Mouse (Mus musculus) liver, adult (tissue): ENCODE measurements around the gene Eef1a2.

Experiments used
- GATA4 ChIP-seq: IDR thresholded peaks from 2 replicates; pipeline ENCODE4 v1.6.1; 2014; ENCODE audit warnings: mild to moderate bottlenecking, low read length; ENCODE audit not compliant: insufficient replicate concordance

Eef1a2 gene

DNA sequence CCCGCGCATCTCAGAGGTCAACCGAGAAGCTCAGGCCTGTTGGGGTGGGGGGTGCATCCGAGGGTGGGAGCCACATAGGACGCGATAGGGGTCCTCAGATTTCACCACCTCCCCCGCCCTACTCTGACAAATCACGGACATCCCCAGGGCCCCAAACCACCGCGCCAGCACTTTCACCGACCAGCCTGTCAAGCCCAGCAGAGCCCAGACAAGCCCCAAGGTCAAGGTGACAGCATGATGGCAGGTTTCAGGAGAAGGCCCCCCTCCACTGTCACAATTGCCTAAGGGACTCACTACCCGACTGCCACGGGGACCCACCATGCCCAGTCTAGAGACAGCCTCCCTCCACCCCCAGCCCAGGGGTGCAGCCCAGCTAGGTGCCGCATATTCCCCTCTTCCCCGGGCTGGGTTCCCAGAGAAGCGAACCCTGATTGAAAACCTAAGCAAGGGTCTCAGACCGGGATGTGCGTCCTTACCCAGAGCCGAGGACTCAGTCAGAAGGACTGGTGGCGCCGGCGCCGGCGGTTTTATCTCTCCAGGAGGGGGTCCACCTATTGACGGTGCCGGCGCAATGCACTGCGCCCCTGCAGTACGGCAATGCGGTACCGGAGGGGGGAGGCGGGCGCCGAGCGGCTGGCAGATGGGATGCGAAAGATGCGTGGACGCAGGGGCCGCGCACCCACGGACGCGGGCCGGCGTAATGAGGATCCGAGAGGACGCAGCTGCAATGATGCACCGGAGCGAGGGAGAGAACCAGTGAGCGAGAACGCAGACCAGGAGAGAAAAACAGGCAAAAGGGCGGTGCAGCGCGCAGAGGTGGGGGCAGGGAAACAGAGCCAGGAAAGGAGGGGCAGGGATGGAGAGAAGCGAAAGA lies at the start of gene Eef1a2:
TSS of gene Eef1a2 (minus strand) at position 767 of the 874 bp plus-strand sequence.
- TF ChIP-seq GATA4: no peak

DNA sequence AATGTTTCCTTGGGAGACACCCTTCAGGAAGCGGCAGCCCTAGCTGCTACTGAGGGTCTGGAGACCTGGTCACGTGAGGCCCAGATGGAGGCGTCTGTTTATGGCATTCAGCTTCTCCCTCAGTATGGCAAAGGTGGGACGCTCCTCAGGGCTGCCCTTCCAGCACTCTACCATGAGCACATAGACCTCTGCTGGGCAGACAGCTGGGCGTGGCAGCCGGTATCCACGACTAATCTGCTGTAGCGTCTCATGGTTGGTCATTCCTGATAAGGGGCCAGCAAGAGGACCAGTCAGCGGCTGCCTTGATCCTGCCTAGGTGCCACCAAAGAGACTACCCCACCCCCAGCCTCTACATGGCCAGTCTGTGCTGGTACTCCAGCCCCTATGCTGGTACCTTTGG lies 49.3 kb upstream of the Eef1a2 start:
- no peak for TF ChIP-seq GATA4

DNA sequence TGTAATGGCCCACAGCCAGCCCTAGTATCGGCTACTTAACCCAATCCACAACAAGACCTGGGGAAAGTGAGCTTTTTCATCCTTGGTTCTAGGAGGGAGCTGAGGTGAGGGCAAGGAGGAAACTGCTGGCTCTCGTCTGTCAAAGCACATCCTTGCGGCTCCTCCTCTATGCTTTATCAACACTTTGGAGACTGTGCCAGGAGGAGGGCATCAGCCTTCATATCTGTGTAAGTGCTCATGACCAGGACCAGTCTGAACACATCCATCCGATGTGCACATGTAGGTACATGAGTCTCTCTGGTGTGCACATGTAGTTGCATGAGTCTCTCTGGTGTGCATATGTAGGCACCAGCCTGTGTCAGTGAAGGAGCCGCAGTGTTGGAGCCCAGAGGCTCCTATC lies 48.9 kb upstream of the Eef1a2 start:
- TF ChIP-seq GATA4: no peak

DNA sequence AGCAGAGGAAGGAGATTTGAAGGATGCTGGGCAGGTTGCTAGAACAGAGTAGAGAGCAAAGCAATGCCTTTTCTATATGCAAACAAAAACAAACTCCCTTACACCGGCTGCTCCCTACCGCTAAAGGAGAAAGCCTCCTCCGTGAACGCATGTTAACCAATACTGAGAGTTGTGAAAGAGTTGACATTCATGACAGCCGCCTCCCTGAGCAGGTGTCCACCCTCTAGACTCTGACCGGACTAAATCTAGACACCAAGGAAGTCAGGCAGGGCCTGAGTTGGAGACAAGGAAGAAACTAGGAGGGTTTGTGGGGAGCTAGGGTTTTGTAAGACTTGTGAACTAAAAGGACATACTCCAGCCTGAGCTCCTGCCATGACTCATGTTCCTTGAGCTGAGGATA lies 46.1 kb upstream of the Eef1a2 start:
- no peak for TF ChIP-seq GATA4

DNA sequence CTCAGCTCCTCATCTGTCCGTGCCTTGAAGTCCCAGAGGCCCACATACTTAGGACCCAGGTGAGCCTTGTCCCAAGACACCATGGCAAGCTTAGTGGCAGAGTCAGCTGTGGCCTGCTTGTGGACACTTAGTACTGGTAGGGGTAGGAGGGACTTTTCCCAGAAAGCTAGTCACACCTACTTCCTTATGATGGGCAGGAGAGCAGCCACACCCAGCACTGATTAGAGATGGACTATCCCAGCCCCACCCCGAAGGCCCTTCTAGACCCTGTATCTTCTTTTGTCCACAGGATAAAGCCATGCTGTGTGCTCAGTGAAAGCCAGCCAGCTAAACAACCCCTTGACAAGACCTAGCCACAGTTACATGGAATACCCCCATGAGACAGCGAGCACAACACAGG lies 45.6 kb upstream of the Eef1a2 start, which contains the start of gene Ptk6:
TSS of gene Ptk6 (minus strand) at position 368 of the 400 bp plus-strand sequence.
- TF ChIP-seq GATA4: no peak

DNA sequence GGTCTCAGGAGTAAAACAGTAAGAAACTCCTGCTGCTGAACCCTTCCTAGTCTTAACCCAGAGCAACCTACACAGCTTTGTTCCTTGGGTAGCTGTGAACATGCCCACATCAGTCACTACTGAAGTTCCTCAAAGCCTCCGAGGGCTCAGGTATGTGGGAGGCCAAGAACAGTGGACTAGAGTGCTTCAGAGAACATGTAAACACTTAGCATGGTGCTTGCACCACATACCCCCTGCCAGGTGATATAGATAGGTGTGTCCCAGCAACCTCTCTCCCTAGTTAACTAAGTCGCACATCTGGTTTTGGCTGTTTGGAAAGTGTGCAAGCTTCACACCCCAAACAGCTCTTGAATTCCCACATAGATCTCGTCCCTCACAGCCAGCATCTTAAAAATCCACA lies 44.8 kb upstream of the Eef1a2 start:
- no peak for TF ChIP-seq GATA4

DNA sequence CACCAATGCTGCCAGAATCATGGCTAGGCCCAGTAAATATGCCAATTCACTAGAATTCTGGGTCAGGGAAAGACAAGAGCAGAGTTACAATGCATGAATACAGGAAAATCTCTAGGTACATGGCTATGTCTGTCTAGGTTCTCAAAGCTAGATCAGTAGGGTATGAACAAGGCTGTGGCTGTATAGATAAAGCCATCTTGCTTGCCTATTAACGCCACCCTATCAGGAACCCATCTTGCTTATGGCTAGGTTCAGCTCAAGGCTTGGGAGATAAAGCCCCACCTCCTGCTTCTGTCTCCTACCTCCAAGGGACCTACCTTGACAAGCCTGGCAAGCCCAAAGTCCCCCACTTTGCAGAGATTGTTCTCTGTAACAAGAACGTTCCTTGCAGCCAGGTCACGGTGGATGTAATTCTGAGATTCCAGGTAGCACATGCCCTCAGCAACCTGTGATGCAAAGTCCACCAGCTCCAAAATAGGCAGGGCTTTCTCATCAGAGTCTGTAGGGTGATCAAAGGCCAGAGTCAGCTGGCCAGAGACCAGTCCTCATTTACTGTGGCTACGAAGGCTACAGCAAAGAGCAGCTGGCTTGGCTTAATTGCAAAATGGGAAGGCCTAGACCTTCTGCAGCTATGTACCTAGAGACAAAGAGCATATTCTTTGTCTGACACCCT lies 40.0 kb upstream of the Eef1a2 start:
- TF ChIP-seq GATA4: no peak

DNA sequence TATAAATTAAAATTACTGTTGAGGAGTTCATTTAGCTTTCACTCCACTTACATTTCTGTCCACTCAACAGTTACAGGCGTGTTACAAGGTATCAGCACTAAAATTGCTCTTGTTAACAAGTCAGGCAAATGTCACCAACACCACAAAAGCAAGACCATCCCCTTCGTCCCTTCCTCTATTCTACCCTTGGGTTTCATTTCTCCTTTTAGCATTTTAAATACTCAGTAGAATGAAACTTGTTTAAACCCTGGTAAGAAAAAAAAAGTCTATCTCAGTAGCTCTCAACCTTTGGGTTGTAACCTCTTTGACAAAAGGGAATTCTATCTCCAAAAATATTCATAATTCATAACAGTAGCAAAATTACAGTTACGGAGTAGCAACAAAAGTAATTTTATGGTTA lies 36.2 kb upstream of the Eef1a2 start:
- no peak for TF ChIP-seq GATA4

DNA sequence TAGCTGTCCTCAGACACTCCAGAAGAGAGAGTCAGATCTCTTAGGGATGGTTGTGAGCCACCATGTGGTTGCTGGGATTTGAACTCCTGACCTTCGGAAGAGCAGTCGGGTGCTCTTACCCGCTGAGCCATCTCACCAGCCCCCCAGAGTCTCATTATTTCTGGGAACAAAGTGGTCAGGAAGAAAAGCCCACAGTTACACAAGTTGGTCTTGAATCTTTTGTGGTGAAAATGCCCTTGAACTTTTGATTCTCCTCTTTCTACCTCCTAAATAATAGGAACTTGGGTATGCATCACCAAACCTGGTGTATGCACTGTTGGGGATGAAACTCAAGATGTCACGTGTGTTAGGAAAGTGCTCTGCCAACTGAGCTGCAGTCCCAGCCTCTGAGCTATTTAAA lies 35.1 kb upstream of the Eef1a2 start:
- no peak for TF ChIP-seq GATA4

DNA sequence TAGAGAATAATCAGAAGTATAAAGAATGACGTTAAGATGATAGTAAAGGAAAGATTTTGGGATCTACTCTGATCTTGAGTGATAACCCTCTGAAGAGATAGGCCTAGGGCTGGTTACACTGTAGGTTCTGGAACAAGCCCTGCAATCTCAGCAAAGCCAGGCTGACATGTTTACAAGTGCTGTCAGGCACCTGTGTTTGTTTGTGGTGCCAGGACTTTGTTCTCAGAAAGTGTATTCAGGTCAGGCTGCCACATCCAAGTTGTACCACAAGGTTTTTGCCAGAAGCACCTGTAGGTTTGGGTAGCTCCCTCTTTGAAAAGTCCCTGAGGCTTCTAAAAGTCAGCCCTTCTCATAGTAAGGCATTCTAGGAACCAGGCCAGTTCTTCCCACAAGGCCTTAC lies 32.5 kb upstream of the Eef1a2 start:
- TF ChIP-seq GATA4: no peak

DNA sequence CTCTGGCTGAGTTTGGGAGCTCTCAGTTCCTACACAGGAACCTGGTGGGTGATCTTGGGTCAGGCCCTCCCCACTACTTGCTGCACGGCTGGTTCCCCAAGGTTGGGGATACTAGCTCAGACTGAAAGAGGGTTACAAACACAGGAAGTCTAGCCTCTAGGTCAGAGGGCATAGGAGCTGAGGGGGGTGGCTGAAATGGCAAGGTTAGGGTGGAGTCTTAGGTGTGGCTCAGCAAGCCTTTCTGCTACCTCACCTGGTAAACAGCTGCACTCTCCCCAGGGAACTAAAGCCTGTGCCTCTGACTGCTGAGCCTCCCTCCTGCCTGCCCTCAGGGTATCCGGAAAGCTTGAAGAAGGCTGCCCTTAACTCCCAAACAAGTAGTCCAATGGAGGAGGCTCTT lies 31.9 kb upstream of the Eef1a2 start:
- TF ChIP-seq GATA4: no peak

DNA sequence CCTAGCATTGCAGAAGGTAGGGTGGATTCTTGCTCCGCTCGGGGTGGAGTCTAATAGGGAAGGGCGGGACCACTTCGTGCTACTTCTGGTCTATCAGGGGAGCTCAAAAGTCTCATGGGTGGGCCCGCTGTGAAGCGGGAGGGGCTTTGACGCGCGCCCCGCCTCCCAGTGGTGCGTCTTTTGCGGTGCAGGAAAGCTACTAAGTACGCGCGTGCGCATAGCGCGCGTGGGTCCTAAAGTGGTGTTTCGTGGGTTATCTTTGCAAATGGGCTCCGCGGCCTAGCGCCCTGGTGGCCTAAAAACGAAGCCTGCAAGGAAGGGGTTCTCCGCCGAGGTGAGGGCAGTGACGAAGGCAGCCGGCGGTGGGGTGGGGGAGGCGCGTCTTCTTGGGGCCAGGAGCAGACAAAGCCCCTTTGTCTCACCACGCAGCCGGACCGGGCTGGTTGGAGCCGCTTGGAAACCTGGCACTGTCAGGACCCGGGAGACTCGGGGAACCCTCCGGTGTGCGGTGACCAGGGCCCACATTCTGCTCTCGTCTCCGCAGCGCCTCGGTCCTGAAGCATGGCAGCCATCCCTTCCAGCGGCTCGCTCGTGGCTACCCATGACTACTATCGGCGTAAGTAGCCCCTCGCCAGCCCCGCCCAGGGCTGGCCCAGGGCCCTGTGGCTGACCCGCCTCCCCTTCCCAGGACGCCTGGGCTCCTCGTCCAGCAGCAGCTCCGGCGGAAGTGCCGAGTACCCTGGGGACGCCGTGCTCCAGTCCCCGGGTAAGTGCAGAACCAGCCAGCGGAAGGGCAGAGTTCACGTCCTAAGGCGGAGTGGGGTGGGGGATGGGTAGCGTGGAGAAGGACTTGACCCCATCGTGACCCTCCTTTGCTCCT lies 30.5 kb upstream of the Eef1a2 start, which contains the start of gene Ppdpf:
TSS of gene Ppdpf (plus strand) at position 127 of the 880 bp plus-strand sequence.
- peak; percentile 21; the same call in 1 of the 2 replicates for TF ChIP-seq GATA4

DNA sequence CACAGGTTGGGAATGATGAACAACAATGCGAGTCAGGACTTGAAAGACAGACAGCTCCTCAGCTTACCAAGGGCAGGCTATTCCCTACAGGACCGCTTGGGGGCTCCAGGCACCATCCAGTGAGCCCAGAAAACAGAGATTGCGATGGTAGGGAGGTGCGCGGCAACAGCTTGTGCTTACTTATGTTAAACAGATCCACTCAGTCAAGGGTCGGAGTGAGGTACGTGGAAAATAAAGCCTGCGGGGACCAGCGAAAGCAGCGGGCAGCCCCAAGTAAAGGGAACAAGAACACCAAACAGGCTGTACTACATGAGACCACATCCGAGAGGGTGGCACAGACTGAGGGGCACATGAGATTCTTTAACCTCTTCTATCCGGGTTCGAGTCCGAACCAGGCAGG lies 29.8 kb upstream of the Eef1a2 start:
- TF ChIP-seq GATA4: peak; percentile 74; the same call in 1 of the 2 replicates

DNA sequence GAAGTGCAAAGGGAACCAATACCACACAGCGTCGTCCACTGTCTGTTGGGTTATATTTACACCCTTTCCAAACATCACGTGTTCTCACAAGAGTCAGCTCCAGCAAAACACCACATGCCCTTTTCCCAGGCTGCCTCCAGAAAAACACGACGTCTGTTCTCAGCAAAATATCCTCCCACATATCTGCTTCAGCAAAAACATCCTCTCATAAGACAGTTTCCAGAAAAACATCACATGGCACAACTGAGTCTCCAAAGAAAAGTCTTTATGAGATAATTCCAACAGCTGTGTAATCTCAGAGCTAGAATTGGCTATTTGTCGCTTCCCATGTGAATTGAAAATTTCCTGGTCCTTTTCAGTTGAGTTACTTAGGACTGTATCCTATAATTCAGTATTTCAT lies 24.1 kb upstream of the Eef1a2 start:
- TF ChIP-seq GATA4: no peak

DNA sequence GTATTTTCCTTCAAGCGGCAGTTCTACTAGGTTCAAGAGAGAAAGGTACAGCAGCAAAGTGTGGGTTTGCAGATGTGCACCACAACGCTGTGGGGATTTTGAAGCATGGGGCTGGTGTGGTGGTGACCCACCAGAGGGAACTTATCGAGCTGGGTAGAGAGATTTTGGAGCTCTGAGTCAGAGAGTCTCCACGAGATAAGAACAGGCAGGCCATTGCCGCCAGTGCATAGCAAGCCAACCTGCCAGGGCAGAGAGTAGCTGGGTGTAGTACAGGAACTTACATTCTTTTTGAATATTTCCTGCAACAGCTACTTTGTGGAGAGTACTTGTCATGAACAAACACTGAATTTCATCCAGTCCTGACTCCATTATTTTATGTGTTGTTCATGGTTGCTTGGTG lies 21.7 kb upstream of the Eef1a2 start:
- TF ChIP-seq GATA4: no peak
